In the genomic region with DNA sequence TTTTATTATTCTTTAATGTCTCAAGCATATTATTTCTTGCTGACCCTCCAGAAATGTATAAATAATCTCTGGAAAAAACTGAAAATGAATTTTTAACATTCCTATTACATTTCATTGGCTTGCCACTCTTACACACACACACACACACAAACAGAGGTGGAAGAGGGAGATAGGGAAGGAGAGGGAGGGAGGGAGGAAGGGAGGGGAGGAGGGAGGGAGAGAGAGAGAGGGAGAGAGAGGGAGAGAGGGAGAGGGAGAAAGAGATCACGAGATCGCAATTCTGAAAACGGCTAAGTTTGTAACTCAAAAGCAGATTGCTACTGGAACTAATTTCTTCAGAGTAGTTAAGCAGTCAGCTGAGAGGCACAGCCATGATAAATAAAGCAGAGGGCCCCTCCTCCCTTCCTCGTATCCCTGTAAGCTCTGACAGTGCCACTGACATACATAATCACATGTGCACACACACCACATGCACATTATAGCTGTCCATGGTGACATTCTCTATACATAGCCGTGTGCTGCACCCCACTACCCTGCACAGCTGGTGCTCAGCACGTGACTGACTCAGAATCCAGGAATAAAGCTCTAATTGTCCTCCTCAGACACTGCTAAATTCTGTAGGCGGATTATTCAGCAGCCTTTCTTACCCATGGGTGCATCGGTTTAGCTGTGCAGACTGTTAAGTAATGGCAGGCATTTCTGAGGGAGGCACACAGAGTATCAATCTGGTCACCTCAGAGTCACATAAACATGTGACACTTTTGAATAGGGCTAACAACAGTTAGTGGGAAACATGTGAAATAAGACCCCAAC, we compare ENCODE assay signal across 10 mouse cellular contexts.
DNase-seq lines count a peak whose midpoint lies in the region; ATAC-seq and TF ChIP-seq lines count a peak whose summit lies in the region.
"Had no signal": no experiment of that assay in that cellular context is flagged by ENCODE, and none has a peak within 500 bp of the region (broad histone marks: within the 10 kb centered on the region; RNA-seq: fewer than 3 reads in every experiment).

No protein-coding gene starts in this region.

- WGBS in midbrain, embryonic 14.5 days: 23% methylated on average over 8 of the region's 8 CpGs
- WGBS in kidney, embryonic 15.5 days: 61% methylated on average over 8 of the region's 8 CpGs
- WGBS in heart, embryonic 12.5 days: 55% methylated on average over 8 of the region's 8 CpGs

- H3K27me3 ChIP-seq in midbrain, embryonic 14.5 days (ENCODE audit: control insufficient read depth, insufficient read depth, low read length): peaks cover 5% of the 10 kb centered on the region; the same call in 1 of the 2 replicates
- H3K27me3 ChIP-seq in kidney, embryonic 15.5 days: peaks cover 54% of the 10 kb centered on the region
- H3K27me3 ChIP-seq in heart, embryonic 12.5 days (replicated peaks): 0 out of 2 replicates have a peak, but pooled peaks cover 3% of the 10 kb centered on the region

- no peaks in the 10 kb centered on the region for H3K36me3 ChIP-seq in midbrain, embryonic 14.5 days (ENCODE audit: control insufficient read depth, insufficient read depth, low read length)
- peaks cover 10% of the 10 kb centered on the region; the same call in 1 of the 2 replicates for H3K36me3 ChIP-seq in kidney, embryonic 15.5 days
- H3K36me3 ChIP-seq in heart, embryonic 12.5 days: peaks cover 18% of the 10 kb centered on the region
- H3K36me3 ChIP-seq: lung, embryonic 15.5 days had no signal

- peak overlapping the region; percentile 87 for H3K27ac ChIP-seq in layer of hippocampus, adult 2 months
- peak overlapping the region; percentile 70 for H3K27ac ChIP-seq in midbrain, embryonic 14.5 days (replicated peaks; ENCODE audit: low read depth, low read length)
- H3K27ac ChIP-seq in kidney, embryonic 15.5 days: no peak overlapping the region
- H3K27ac ChIP-seq in heart, embryonic 12.5 days (ENCODE audit: poor library complexity, severe bottlenecking): no peak overlapping the region
- H3K27ac ChIP-seq: lung, embryonic 15.5 days had no signal

- no peak overlapping the region; the same call in 1 of the 2 replicates for H3K9ac ChIP-seq in midbrain, embryonic 14.5 days (replicated peaks; ENCODE audit: low read length)
- H3K9ac ChIP-seq in kidney, embryonic 15.5 days: no peak overlapping the region
- H3K9ac ChIP-seq in heart, embryonic 12.5 days: no peak overlapping the region
- H3K9ac ChIP-seq: lung, embryonic 15.5 days had no signal

- ATAC-seq in midbrain, embryonic 14.5 days (ENCODE audit: low FRiP score, low TSS enrichment): peak; percentile 93
- ATAC-seq in kidney, embryonic 15.5 days (replicated peaks; ENCODE audit: low FRiP score): no peak
- ATAC-seq in heart, embryonic 12.5 days (ENCODE audit: insufficient number of reproducible peaks, low FRiP score): no peak

- no peaks in the 10 kb centered on the region for H3K4me1 ChIP-seq in midbrain, embryonic 14.5 days (ENCODE audit: control insufficient read depth, insufficient read depth, low read length)
- H3K4me1 ChIP-seq in kidney, embryonic 15.5 days: no peaks in the 10 kb centered on the region
- H3K4me1 ChIP-seq in heart, embryonic 12.5 days (replicated peaks): no peaks in the 10 kb centered on the region
- H3K4me1 ChIP-seq: lung, embryonic 15.5 days had no signal

- peak overlapping the region; percentile 8; the same call in 1 of the 2 replicates for H3K4me3 ChIP-seq in layer of hippocampus, adult 2 months
- 0 out of 2 replicates have a peak overlapping the region, but pooled peaks have one; percentile 13 for H3K4me3 ChIP-seq in midbrain, embryonic 14.5 days (replicated peaks; ENCODE audit: low read depth, low read length)
- H3K4me3 ChIP-seq in kidney, embryonic 15.5 days (replicated peaks): no peak overlapping the region
- H3K4me3 ChIP-seq in heart, embryonic 12.5 days: no peak overlapping the region
- H3K4me3 ChIP-seq: erythroblast, embryonic 14.5 days; lung, embryonic 15.5 days had no signal

- DNase-seq in right cerebral cortex, adult 18-20 months: peak; percentile 46
- DNase-seq in right cerebral cortex, postnatal 14 days: no peak
- peak; percentile 19 to 39 for DNase-seq in layer of hippocampus, adult 2 months (ENCODE audit: low spot score in 2 of 2)
- DNase-seq in midbrain, embryonic 14.5 days: peak; percentile 55
- DNase-seq in lung, postnatal 25 days (ENCODE audit: low spot score): no peak
- no peak for DNase-seq in adrenal gland, postnatal 10 days

- no peak for TF ChIP-seq CTCF in layer of hippocampus, adult 2 months (conservative IDR thresholded peaks at IDR 0.05)

- H3K4me2 ChIP-seq in midbrain, embryonic 14.5 days (ENCODE audit: low read length): peak overlapping the region; percentile 37
- no peak overlapping the region for H3K4me2 ChIP-seq in kidney, embryonic 15.5 days
- no peak overlapping the region for H3K4me2 ChIP-seq in heart, embryonic 12.5 days
- H3K4me2 ChIP-seq: lung, embryonic 15.5 days had no signal

- H3K9me3 ChIP-seq in midbrain, embryonic 14.5 days (ENCODE audit: control insufficient read depth, low read length): no peaks in the 10 kb centered on the region
- no peaks in the 10 kb centered on the region for H3K9me3 ChIP-seq in kidney, embryonic 15.5 days (replicated peaks)
- H3K9me3 ChIP-seq in heart, embryonic 12.5 days (replicated peaks): no peaks in the 10 kb centered on the region
- H3K9me3 ChIP-seq: lung, embryonic 15.5 days had no signal

Comparison
In these comparisons a context has a peak if more than half of its experiments do, and no peak if none do; other contexts are left out.
1. DNase-seq: peak in right cerebral cortex, adult 18-20 months (single experiment), layer of hippocampus, adult 2 months (2 of 2) and midbrain, embryonic 14.5 days (single experiment); none in right cerebral cortex, postnatal 14 days (single experiment), lung, postnatal 25 days (single experiment) and adrenal gland, postnatal 10 days (single experiment).
2. H3K27ac ChIP-seq: peak in layer of hippocampus, adult 2 months (single experiment) and midbrain, embryonic 14.5 days (single experiment); none in kidney, embryonic 15.5 days (single experiment) and heart, embryonic 12.5 days (single experiment).
3. H3K4me3 ChIP-seq: peak in layer of hippocampus, adult 2 months (single experiment) and midbrain, embryonic 14.5 days (single experiment); none in kidney, embryonic 15.5 days (single experiment) and heart, embryonic 12.5 days (single experiment).